Comparison of ENCODE assay signal across 8 mouse cellular contexts in the genomic region with DNA sequence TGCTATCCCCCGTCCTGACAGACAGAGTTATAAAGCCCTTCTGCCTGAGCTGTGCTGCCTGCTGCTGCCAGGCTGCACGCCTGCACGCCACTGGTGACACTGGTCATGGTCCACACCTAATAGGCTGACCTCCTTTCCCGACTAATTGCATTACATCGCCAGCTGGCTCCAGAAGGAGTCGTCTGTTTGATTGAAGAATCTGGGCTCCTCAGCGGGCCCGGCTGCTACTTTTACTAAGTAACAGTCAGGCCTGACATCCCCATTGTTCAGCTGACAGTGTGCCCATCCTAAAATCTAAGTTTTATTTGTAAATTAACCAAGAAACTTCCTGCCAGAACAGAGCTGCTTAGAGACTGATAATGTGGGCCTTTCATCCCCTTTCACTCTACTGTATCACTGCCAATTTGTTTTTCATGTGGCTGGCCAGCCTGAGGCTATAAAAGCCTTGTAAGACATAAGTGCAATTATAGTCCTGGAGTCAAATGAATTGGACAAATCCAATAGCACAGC.
A peak's percentile ranks its signal among the peaks of the same experiment; 100 is the strongest.
DNase-seq lines count a peak whose midpoint lies in the region; ATAC-seq lines count a peak whose summit lies in the region.
"Had no signal": no experiment of that assay in that cellular context is flagged by ENCODE, and none has a peak within 500 bp of the region (broad histone marks: within the 10 kb centered on the region; RNA-seq: fewer than 3 reads in every experiment).

No protein-coding gene starts in this region.

- H3K9me3 ChIP-seq in forebrain, embryonic 16.5 days (ENCODE audit: control insufficient read depth, low read length) = no peaks in the 10 kb centered on the region
- no peaks in the 10 kb centered on the region for H3K9me3 ChIP-seq in midbrain, embryonic 12.5 days
- H3K9me3 ChIP-seq: heart, embryonic 15.5 days had no signal

- ATAC-seq in forebrain, embryonic 16.5 days = peak; percentile 93
- ATAC-seq in midbrain, embryonic 12.5 days (ENCODE audit: low FRiP score, low read depth) = peak; percentile 95

- peak; percentile 82 for DNase-seq in brain, adult 2 months (ENCODE audit: low read depth, low spot score)
- DNase-seq in cerebellum, adult 11-12 months = peak; percentile 72
- peak; percentile 12 for DNase-seq in kidney, postnatal 14 days
- DNase-seq in urinary bladder, postnatal 14 days (ENCODE audit: low spot score) = no peak
- no peak for DNase-seq in urinary bladder, postnatal 36 days (ENCODE audit: low spot score in 2 of 2)

- no peak overlapping the region for H3K4me3 ChIP-seq in forebrain, embryonic 16.5 days (replicated peaks; ENCODE audit: low read length)
- H3K4me3 ChIP-seq in midbrain, embryonic 12.5 days = no peak overlapping the region
- H3K4me3 ChIP-seq: heart, embryonic 15.5 days had no signal

- H3K36me3 ChIP-seq in forebrain, embryonic 16.5 days (ENCODE audit: control insufficient read depth, insufficient read depth) = no peaks in the 10 kb centered on the region; the same call in 1 of the 2 replicates
- no peaks in the 10 kb centered on the region for H3K36me3 ChIP-seq in midbrain, embryonic 12.5 days

- H3K4me2 ChIP-seq in forebrain, embryonic 16.5 days (ENCODE audit: low read length) = no peak overlapping the region
- H3K4me2 ChIP-seq in midbrain, embryonic 12.5 days (replicated peaks) = no peak overlapping the region
- H3K4me2 ChIP-seq: heart, embryonic 15.5 days had no signal

- no peaks in the 10 kb centered on the region for H3K27me3 ChIP-seq in forebrain, embryonic 16.5 days (replicated peaks; ENCODE audit: control insufficient read depth, insufficient read depth, low read length)
- H3K27me3 ChIP-seq in midbrain, embryonic 12.5 days = no peaks in the 10 kb centered on the region
- H3K27me3 ChIP-seq: heart, embryonic 15.5 days had no signal

- no peak overlapping the region for H3K9ac ChIP-seq in forebrain, embryonic 16.5 days (replicated peaks; ENCODE audit: low read depth, low read length)
- H3K9ac ChIP-seq in midbrain, embryonic 12.5 days (replicated peaks) = 0 out of 2 replicates have a peak overlapping the region, but pooled peaks have one; percentile 11
- H3K9ac ChIP-seq: heart, embryonic 15.5 days had no signal

- peaks cover 22% of the 10 kb centered on the region for H3K4me1 ChIP-seq in forebrain, embryonic 16.5 days (replicated peaks; ENCODE audit: control insufficient read depth, insufficient read depth, low read length)
- H3K4me1 ChIP-seq in midbrain, embryonic 12.5 days = peaks cover 38% of the 10 kb centered on the region
- H3K4me1 ChIP-seq: heart, embryonic 15.5 days had no signal

- WGBS in forebrain, embryonic 16.5 days = 6% methylated on average over 8 of the region's 8 CpGs
- WGBS in midbrain, embryonic 12.5 days = 10% methylated on average over 8 of the region's 8 CpGs

- peak overlapping the region; percentile 83 for H3K27ac ChIP-seq in forebrain, embryonic 16.5 days (ENCODE audit: low read length)
- H3K27ac ChIP-seq in midbrain, embryonic 12.5 days (replicated peaks) = peak overlapping the region; percentile 77
- H3K27ac ChIP-seq: heart, embryonic 15.5 days had no signal

Comparison
In these comparisons a context has a peak if more than half of its experiments do, and no peak if none do; other contexts are left out.
1. DNase-seq: peak in brain, adult 2 months (single experiment), cerebellum, adult 11-12 months (single experiment) and kidney, postnatal 14 days (single experiment); none in urinary bladder, postnatal 14 days (single experiment) and urinary bladder, postnatal 36 days (0 of 2).